Mouse (Mus musculus): ENCODE data around the gene Hes2.

DNA sequence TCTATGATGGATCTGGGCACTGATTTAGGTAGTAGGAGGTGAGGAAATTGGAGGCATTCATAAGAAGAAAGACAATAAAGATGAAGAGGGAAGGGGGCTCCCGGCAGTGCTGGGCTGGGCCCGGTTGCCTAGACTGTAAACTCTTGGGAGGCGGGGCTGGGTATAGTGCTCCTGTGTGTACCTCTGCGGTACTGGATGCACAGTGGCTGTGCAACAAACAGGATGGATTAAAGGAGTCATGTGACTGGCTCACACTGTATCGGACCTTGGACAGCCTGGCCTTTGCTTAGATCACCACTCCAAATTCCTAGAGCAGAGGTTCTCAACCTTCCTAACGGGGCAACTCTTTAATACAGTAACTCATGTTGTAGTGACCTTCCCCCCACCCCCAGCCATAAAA is 2.9 kb downstream of the Hes2 start:
- TF ChIP-seq CTCF (IDR thresholded peaks at IDR 0.05; ENCODE audit: low read depth, low read length) (no peak), POLR2A (IDR thresholded peaks at IDR 0.05; ENCODE audit: insufficient read depth, low read length) (no peak)
